Mouse (Mus musculus): ENCODE measurements around the gene Ubxn7.

The Ubxn7 gene

DNA sequence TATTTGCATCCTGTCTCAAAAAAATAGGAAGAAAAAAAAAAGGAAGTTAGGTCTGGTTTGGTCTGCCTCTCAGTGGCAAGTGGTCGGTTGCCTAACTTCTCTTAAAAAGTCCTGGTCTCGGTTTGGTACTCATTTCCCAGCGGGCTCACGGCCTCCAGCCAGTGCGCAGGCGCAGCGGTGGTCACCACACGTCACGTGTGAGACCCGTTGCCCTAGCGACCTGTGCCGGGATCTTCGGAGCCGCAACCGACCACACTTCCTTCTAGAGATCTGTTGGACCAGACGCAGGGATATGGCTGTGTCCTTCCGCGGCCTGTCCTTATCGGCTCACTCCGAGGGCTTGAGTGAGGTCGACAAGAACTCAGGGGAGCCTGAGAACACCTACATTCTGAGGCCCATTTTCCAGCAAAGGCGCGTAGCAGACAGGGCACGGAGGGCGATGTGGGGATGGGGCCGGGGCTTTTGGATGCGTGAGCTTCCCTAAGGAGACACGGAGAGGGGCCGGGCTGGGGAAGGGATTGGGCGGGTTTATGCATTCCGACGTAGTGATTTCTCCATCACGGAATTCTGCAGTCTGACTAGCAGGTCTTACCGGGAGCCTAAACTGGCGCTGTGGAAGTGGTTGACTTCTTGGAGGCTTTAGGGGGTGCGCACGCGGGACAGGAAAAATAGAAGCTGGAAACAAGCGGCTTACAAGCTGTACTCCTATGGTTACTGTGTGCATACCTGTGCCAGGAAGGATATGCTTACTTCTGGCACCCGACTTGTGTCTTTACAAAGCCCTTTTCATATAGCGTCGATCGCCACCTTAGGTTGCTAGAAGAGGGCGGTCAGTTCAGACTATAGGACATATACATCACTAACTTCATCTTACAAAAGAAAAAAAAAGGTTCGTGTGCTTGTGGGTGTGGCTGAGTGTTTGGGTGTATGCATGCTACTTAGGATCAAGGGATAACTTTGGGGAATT, 87.7 kb downstream of the Ubxn7 start, which contains the start of gene Tctex1d2:
Tctex1d2 (plus strand) TSS at position 186 of the 967 bp plus-strand sequence.
- in situ Hi-C loops (cut with MboI; ENCODE audit: low pct_unique_long_range_greater_than_20kb in 1 of 2, low sequenced_read_pairs in 2 of 2, unreplicated experiment in 1 of 2) = no loop called here

DNA sequence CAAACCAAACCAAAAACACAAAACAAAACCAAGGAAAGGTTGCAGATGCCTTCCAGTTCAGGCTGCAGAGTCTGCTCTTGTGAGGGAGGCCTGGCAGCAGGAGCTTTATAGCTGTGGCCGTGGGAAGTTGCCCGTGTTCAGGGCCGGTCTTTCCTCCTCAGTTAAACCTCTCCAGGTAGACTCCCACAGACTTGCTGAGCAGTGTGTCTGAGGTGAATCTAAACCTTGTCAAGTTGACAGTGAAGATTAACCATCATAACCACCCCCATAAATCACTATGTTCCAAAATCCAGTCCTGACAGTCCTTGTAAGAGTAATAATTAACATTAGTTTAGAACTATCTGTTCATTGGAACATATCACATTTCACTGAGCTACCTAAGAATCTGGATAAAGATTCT, 95.4 kb downstream of the Ubxn7 start:
- in situ Hi-C loops (cut with MboI; ENCODE audit: low pct_unique_long_range_greater_than_20kb in 1 of 2, low sequenced_read_pairs in 2 of 2, unreplicated experiment in 1 of 2) = no loop called here

DNA sequence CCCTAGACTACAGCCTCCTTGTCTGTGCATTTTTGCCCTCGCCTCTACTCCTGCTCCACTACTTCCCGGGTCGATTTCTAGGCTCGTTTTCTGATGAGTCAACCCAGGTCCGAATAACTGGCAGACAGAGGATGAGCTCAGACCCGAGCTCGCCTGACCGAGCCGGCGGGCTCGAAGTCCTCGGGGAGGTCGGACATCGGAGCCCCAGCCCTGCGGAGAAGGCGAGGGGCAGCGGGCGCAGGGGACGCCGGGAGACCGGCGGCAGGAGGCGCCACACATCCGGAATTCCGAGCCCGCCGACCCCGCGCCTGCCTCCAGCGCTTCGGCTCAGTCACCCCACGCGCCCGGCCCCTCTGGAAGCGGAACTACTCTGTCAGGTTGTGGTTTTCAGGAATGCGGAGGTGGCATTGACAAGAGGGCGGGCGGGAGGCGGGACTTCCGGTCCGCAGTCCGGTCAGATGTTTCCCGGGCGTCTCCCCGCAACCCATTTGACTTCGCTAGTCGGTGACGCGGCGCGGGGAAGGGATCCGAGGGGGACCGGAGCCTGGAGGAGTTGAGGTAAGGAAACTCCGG, 98.5 kb downstream of the Ubxn7 start, which contains the start of gene Pcyt1a:
Pcyt1a (plus strand) TSS at position 448 of the 573 bp plus-strand sequence.
- in situ Hi-C loops (cut with MboI; ENCODE audit: low pct_unique_long_range_greater_than_20kb in 1 of 2, low sequenced_read_pairs in 2 of 2, unreplicated experiment in 1 of 2) = no loop called here

DNA sequence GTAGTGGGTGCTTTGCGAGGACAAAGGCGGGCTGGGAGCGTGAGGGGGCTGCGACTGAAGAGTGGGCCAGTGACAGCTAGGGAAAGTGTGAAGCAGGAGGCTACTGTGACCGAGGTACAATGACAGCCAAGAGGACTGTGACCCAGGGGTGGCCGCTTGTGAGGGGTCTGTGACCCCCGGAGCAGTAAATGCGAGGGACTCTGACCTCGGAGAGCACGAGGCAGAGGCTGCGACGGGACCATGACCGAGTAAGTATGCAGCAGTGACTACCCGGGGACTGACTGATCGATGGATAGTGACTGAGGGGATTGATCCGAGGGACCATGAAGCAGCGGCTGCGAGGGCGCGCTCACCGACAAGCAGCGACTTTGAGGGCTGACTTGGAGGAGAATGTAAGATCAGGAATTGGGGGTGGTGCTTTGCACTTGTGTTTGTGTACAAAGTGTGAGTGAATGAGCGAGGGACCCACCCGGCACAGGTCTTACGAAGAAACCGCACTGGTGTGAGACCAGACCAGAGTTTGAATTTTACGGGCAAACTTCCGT, 99.1 kb downstream of the Ubxn7 start:
- in situ Hi-C loops (cut with MboI; ENCODE audit: low pct_unique_long_range_greater_than_20kb in 1 of 2, low sequenced_read_pairs in 2 of 2, unreplicated experiment in 1 of 2) = no loop called here

DNA sequence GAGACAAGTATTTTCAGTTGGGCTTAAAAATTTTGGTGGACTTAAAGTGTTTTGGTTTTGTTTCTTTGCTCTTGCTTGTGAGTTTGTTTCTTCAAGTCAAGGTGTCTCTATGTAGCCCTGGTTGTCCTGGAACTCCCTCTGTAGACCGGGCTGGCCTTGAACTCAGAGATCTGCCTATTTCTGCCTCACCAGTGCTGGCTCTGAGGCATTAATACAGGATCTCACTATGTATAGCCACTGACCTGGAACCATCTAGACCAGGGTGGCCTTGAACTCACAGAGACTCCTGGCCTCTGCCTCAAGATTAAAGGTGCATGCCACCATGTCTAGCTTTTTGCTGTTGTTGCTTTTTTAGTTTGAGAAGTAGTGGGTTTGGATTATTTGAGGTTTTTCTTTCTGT, 99.9 kb downstream of the Ubxn7 start:
- in situ Hi-C loops (cut with MboI; ENCODE audit: low pct_unique_long_range_greater_than_20kb in 1 of 2, low sequenced_read_pairs in 2 of 2, unreplicated experiment in 1 of 2) = no loop called here

- in situ Hi-C loops (cut with MboI; ENCODE audit: low pct_unique_long_range_greater_than_20kb in 1 of 2, low sequenced_read_pairs in 2 of 2, unreplicated experiment in 1 of 2) = no loop called here
Measured at GRCm38 (mm10) chr16:32433138-32433537, 101.1 kb downstream of the Ubxn7 start.

DNA sequence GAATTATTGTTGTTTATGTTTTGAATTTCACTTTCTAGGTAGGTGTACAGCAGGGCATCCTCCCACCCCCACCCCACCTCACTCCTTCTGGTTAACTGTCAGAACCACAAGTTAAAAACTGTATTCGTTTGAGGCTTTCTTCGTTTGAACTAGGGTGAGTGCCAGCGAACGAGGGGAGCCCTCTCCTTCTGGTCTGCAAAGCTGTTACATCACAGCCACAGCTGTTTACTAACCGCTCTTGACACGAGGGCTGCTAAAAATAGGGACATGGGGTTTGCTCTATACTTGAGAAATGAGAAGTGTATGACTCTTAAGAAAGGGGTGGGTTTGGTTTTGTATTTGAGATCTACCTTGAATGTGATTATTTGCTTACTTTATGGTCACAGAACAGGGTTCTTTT, 102.0 kb downstream of the Ubxn7 start:
- in situ Hi-C loops (cut with MboI; ENCODE audit: low pct_unique_long_range_greater_than_20kb in 1 of 2, low sequenced_read_pairs in 2 of 2, unreplicated experiment in 1 of 2) = no loop called here

- in situ Hi-C loops (cut with MboI; ENCODE audit: low pct_unique_long_range_greater_than_20kb in 1 of 2, low sequenced_read_pairs in 2 of 2, unreplicated experiment in 1 of 2) = no loop called here
Measured at GRCm38 (mm10) chr16:32434691-32435090, 102.6 kb downstream of the Ubxn7 start.

GRCm38 (mm10) chr16:32436657-32437056, 104.6 kb downstream of the Ubxn7 start:
- in situ Hi-C loops (cut with MboI; ENCODE audit: low pct_unique_long_range_greater_than_20kb in 1 of 2, low sequenced_read_pairs in 2 of 2, unreplicated experiment in 1 of 2) = no loop called here

DNA sequence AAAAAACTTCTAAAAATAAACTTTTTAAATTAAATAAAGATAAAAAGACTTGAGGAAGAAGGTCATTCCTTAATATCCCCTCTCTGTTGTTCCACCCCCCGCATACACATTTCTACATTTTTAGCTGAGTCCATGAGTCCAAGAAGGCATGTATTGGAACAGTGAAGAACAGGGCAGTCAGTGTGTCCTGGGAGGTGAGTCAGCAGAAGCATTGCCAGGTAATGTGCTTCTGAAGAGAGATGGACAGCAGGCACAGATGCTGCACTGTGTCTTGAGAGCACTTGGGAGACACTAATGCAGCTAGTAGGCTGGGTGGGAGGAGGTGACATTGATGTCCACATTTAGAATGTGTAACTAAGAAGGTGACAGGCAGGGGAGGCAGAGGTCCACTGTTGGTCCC, 105.2 kb downstream of the Ubxn7 start:
- in situ Hi-C loops (cut with MboI; ENCODE audit: low pct_unique_long_range_greater_than_20kb in 1 of 2, low sequenced_read_pairs in 2 of 2, unreplicated experiment in 1 of 2) = no loop called here

DNA sequence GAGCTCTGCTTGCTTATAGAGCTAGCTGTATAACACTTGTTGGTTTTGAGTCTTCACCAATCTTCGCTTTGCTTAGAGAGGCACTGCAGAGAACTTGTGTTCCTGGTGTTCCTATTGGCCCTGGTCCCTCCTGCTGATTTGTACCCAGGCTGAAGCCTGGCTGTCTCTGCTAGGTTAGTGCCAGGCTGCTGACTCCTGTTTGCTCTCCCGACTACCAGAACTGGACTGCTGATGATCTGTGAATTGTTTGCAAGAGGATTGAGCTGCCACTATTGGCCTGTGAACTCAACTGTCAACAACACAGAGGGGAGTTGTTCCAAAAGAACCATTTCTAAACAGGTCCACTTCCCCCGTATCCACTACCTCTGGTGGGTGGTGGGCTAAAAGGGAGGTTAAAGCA, 109.4 kb downstream of the Ubxn7 start:
- in situ Hi-C loops (cut with MboI; ENCODE audit: low pct_unique_long_range_greater_than_20kb in 1 of 2, low sequenced_read_pairs in 2 of 2, unreplicated experiment in 1 of 2) = no loop called here

Data from mouse embryonic stem cell (cell line).